Mouse (Mus musculus): ENCODE measurements around the gene Yap1. TPM values are rescaled to one million over a fixed set of nuclear protein-coding genes. Genes with fewer than 3 reads are reported as not detected.

Gene Yap1
- polyA plus RNA-seq, 1 experiment from 2014 or later = 5.4 TPM

- H3K27ac ChIP-seq (ENCODE audit: low read length) = no peak overlapping the region
- no peaks in the 10 kb centered on the region for H3K4me1 ChIP-seq (ENCODE audit: control insufficient read depth, insufficient read depth, low read length)
- H3K27me3 ChIP-seq (ENCODE audit: control insufficient read depth, insufficient read depth, low read depth, low read length) = no peaks in the 10 kb centered on the region
- 86% methylated on average over 2 of the region's 2 CpGs for WGBS
- no peaks in the 10 kb centered on the region for H3K36me3 ChIP-seq (ENCODE audit: control insufficient read depth, insufficient read depth, low read length)
- no peak overlapping the region for H3K9ac ChIP-seq (ENCODE audit: low read depth, low read length)
- no peak overlapping the region for H3K4me3 ChIP-seq (ENCODE audit: low read depth, low read length)
- H3K4me2 ChIP-seq (ENCODE audit: low read length) = no peak overlapping the region
- H3K9me3 ChIP-seq (replicated peaks; ENCODE audit: control insufficient read depth, low read length, poor library complexity, severe bottlenecking) = no peaks in the 10 kb centered on the region
- no peak for ATAC-seq
These were observed 24.2 kb downstream of the Yap1 start for GRCm38 (mm10) chr9:7980162-7980561.

DNA sequence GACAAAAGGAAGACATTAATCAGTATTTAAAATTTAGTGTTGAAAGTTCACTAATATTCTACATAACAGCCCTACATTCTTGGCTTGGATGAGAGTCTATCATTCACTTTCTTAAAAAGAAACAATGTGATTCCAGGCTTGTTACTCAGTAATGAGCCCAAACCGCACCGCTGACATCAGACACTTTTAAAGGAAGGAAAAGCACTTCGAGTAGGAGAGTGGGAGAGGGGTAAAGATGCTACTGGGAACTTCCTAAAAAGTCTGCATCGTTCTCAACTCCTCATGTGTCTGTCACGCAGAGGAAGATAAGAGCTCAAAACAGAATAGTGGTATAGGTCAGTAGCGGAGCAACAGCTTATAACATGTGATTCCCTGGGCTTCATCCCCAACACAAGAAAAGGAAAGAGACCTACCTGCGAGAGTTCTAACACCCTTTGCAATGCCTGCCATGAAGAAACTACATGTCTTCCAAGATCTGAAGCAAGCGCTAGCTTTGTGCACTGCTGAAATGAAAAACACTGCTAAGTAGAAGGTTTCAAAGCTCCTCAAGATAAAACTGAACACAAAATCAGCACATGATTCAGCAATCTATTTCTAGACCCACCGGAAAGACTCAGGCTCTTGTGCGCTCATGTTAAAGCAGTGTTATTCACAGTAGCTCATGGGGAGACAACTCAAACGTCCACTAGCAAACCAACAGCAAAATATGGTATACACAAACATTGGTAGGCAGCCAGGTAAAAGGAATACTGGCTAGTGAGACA lies 25.1 kb downstream of the Yap1 start:
- Histone ChIP-seq H3K4me1 (ENCODE audit: control insufficient read depth, insufficient read depth, low read length) (no peaks in the 10 kb centered on the region), H3K27me3 (ENCODE audit: control insufficient read depth, insufficient read depth, low read depth, low read length) (no peaks in the 10 kb centered on the region), H3K27ac (ENCODE audit: low read length) (no peak overlapping the region), H3K4me2 (ENCODE audit: low read length) (no peak overlapping the region), H3K9me3 (replicated peaks; ENCODE audit: control insufficient read depth, low read length, poor library complexity, severe bottlenecking) (no peaks in the 10 kb centered on the region), H3K36me3 (ENCODE audit: control insufficient read depth, insufficient read depth, low read length) (no peaks in the 10 kb centered on the region), H3K4me3 (ENCODE audit: low read depth, low read length) (no peak overlapping the region), H3K9ac (ENCODE audit: low read depth, low read length) (no peak overlapping the region)
- ATAC-seq = no peak
- 92% methylated on average over 11 of the region's 11 CpGs for WGBS

GRCm38 (mm10) chr9:7978502-7978901 lies 25.9 kb downstream of the Yap1 start:
- H3K4me1 ChIP-seq (ENCODE audit: control insufficient read depth, insufficient read depth, low read length) = no peaks in the 10 kb centered on the region
- H3K36me3 ChIP-seq (ENCODE audit: control insufficient read depth, insufficient read depth, low read length) = no peaks in the 10 kb centered on the region
- no peak for ATAC-seq
- no peak overlapping the region for H3K4me2 ChIP-seq (ENCODE audit: low read length)
- H3K9me3 ChIP-seq (replicated peaks; ENCODE audit: control insufficient read depth, low read length, poor library complexity, severe bottlenecking) = no peaks in the 10 kb centered on the region
- H3K27ac ChIP-seq (ENCODE audit: low read length) = no peak overlapping the region
- 86% methylated on average over 3 of the region's 3 CpGs for WGBS
- H3K4me3 ChIP-seq (ENCODE audit: low read depth, low read length) = no peak overlapping the region
- H3K27me3 ChIP-seq (ENCODE audit: control insufficient read depth, insufficient read depth, low read depth, low read length) = no peaks in the 10 kb centered on the region
- no peak overlapping the region for H3K9ac ChIP-seq (ENCODE audit: low read depth, low read length)

DNA sequence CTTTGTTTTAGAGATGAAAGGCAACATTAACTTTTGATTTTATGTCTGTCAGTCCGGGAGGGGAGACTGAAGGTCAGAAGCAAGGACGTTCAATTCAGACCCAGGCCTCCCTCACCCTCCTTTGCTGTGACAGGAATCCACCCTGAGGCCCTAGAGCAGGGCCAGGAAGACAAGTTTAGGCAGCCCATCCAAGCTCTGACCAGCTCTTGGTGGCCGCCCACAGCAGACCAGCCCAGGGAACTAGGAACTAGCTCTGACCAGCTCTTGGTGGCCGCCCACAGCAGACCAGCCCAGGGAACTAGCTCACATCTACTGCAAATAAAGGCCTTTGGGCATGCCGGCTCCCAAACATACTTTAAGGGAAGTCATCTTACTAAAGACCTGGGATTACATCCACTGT lies 26.8 kb downstream of the Yap1 start:
- WGBS = 85% methylated on average over 5 of the region's 5 CpGs
- Histone ChIP-seq H3K27ac (ENCODE audit: low read length) (no peak overlapping the region), H3K4me3 (ENCODE audit: low read depth, low read length) (no peak overlapping the region), H3K4me1 (ENCODE audit: control insufficient read depth, insufficient read depth, low read length) (no peaks in the 10 kb centered on the region), H3K36me3 (ENCODE audit: control insufficient read depth, insufficient read depth, low read length) (no peaks in the 10 kb centered on the region), H3K27me3 (ENCODE audit: control insufficient read depth, insufficient read depth, low read depth, low read length) (no peaks in the 10 kb centered on the region), H3K9me3 (replicated peaks; ENCODE audit: control insufficient read depth, low read length, poor library complexity, severe bottlenecking) (no peaks in the 10 kb centered on the region), H3K4me2 (ENCODE audit: low read length) (no peak overlapping the region), H3K9ac (ENCODE audit: low read depth, low read length) (no peak overlapping the region)
- no peak for ATAC-seq

DNA sequence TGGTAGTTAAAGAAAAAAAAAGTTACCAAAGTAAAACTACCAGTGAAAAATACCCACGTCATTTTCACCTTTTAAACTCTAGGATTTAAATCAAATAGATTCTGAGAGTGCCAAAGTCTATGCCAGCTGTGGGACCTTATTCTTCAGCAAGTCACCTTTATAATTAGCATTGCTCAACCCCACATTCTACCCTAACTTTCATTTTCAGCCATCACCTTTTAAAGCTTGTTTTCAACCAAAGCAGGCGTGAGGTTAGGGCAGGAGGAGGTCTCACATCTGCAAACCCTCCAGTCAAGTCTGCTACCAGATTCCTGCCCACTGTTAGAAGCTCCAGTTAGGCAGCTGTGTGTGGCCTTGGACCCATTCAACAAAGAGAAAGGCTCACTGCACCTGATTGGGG lies 32.4 kb downstream of the Yap1 start:
- Histone ChIP-seq H3K9me3 (replicated peaks; ENCODE audit: control insufficient read depth, low read length, poor library complexity, severe bottlenecking) (no peaks in the 10 kb centered on the region), H3K27me3 (ENCODE audit: control insufficient read depth, insufficient read depth, low read depth, low read length) (no peaks in the 10 kb centered on the region), H3K27ac (ENCODE audit: low read length) (no peak overlapping the region), H3K36me3 (ENCODE audit: control insufficient read depth, insufficient read depth, low read length) (no peaks in the 10 kb centered on the region), H3K9ac (ENCODE audit: low read depth, low read length) (no peak overlapping the region), H3K4me2 (ENCODE audit: low read length) (no peak overlapping the region), H3K4me3 (ENCODE audit: low read depth, low read length) (no peak overlapping the region), H3K4me1 (ENCODE audit: control insufficient read depth, insufficient read depth, low read length) (no peaks in the 10 kb centered on the region)
- WGBS = 84% methylated on average over 2 of the region's 2 CpGs
- ATAC-seq = no peak

DNA sequence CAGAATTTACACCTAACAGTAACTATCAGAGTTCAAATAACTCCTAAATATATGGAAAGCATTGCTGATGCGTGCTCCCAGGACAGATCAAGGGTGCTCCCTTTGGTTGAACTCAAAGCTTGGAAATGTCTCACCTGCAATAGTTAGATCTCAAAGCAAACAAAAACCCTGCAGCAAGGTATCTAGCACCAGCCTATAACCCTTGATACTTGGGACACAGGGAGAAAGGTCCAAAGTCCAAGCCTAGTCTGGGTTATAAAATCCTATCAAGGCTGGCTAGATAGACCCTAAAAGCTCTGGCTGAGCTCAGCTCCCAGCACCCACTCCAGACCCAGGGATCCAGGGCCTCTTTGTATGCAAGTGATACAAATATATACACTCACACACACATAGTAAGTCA lies 36.4 kb downstream of the Yap1 start:
- Histone ChIP-seq H3K4me2 (ENCODE audit: low read length) (no peak overlapping the region), H3K36me3 (ENCODE audit: control insufficient read depth, insufficient read depth, low read length) (no peaks in the 10 kb centered on the region), H3K4me1 (ENCODE audit: control insufficient read depth, insufficient read depth, low read length) (no peaks in the 10 kb centered on the region), H3K9me3 (replicated peaks; ENCODE audit: control insufficient read depth, low read length, poor library complexity, severe bottlenecking) (no peaks in the 10 kb centered on the region), H3K27ac (ENCODE audit: low read length) (no peak overlapping the region), H3K4me3 (ENCODE audit: low read depth, low read length) (no peak overlapping the region), H3K9ac (ENCODE audit: low read depth, low read length) (no peak overlapping the region), H3K27me3 (ENCODE audit: control insufficient read depth, insufficient read depth, low read depth, low read length) (no peaks in the 10 kb centered on the region)
- no peak for ATAC-seq
- 100% methylated on average over 1 of the region's 1 CpGs for WGBS

DNA sequence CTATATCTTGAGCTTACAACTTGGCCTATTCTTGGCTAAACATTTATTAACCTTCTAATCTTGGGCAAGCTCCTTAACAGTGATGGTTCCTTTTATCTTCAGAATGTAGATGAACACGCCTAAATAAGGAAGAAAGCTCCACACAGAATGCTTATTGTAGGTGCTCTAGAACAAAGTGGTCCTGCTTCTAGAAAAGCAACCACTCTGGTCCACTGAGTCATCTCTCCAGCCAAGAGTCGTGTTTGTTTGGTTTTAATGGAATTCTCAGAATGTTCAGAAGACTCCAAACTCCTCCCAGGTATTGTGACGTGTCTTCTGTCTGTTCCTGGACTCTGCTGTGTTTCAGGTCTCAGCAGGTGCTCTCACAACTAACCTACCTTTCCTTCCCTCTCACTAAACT lies 38.8 kb downstream of the Yap1 start:
- no peak overlapping the region for H3K4me2 ChIP-seq (ENCODE audit: low read length)
- no peak overlapping the region for H3K4me3 ChIP-seq (ENCODE audit: low read depth, low read length)
- no peak overlapping the region for H3K27ac ChIP-seq (ENCODE audit: low read length)
- no peaks in the 10 kb centered on the region for H3K36me3 ChIP-seq (ENCODE audit: control insufficient read depth, insufficient read depth, low read length)
- H3K9me3 ChIP-seq (replicated peaks; ENCODE audit: control insufficient read depth, low read length, poor library complexity, severe bottlenecking) = no peaks in the 10 kb centered on the region
- ATAC-seq = no peak
- H3K9ac ChIP-seq (ENCODE audit: low read depth, low read length) = no peak overlapping the region
- H3K27me3 ChIP-seq (ENCODE audit: control insufficient read depth, insufficient read depth, low read depth, low read length) = no peaks in the 10 kb centered on the region
- WGBS = 93% methylated on average over 3 of the region's 3 CpGs
- H3K4me1 ChIP-seq (ENCODE audit: control insufficient read depth, insufficient read depth, low read length) = peaks cover 5% of the 10 kb centered on the region

DNA sequence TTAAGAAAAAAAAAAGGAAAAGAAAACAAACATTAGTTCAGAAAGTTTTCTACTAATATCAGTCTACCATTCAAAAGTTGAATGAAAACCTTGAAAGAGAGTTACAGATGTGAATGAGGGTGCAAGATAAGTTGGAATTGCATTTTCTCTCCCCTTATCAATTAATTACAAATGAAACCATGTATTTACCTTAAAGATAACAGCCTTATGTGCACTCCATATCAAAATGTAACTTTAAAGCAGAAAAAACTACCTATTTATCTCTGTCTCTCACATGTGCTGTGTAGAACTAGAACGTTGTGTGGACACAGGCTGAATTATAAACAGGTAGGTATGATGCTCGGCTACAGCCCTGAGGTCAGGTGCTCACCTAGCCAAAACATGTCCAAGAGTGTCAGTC lies 40.5 kb downstream of the Yap1 start:
- H3K4me3 ChIP-seq (ENCODE audit: low read depth, low read length) = no peak overlapping the region
- no peaks in the 10 kb centered on the region for H3K36me3 ChIP-seq (ENCODE audit: control insufficient read depth, insufficient read depth, low read length)
- H3K27ac ChIP-seq (ENCODE audit: low read length) = no peak overlapping the region
- 93% methylated on average over 2 of the region's 2 CpGs for WGBS
- H3K27me3 ChIP-seq (ENCODE audit: control insufficient read depth, insufficient read depth, low read depth, low read length) = no peaks in the 10 kb centered on the region
- peaks cover 7% of the 10 kb centered on the region for H3K4me1 ChIP-seq (ENCODE audit: control insufficient read depth, insufficient read depth, low read length)
- no peaks in the 10 kb centered on the region for H3K9me3 ChIP-seq (replicated peaks; ENCODE audit: control insufficient read depth, low read length, poor library complexity, severe bottlenecking)
- H3K9ac ChIP-seq (ENCODE audit: low read depth, low read length) = no peak overlapping the region
- ATAC-seq = no peak
- H3K4me2 ChIP-seq (ENCODE audit: low read length) = no peak overlapping the region

DNA sequence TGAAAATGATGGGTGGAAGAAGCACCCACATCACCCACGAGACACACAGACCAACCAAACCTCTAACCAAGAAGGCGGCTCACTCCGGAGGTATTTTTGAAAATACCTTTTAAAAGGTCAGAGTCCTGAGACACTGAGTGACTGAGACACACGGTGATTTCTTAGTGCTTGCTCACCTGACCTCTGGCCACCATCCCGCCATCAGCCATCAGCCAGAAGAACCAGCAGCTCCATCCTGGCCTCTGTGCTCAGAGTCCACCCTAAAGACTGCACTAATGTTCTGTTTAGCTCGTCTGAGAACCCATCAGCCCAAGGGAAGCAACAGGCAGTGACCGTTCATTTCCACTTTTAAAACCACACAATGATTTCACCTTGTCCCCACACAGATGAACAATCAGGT lies 41.5 kb downstream of the Yap1 start:
- ATAC-seq = no peak
- Histone ChIP-seq H3K4me3 (ENCODE audit: low read depth, low read length) (no peak overlapping the region), H3K27ac (ENCODE audit: low read length) (no peak overlapping the region), H3K9me3 (replicated peaks; ENCODE audit: control insufficient read depth, low read length, poor library complexity, severe bottlenecking) (no peaks in the 10 kb centered on the region), H3K4me1 (ENCODE audit: control insufficient read depth, insufficient read depth, low read length) (peaks cover 7% of the 10 kb centered on the region), H3K9ac (ENCODE audit: low read depth, low read length) (no peak overlapping the region), H3K36me3 (ENCODE audit: control insufficient read depth, insufficient read depth, low read length) (no peaks in the 10 kb centered on the region), H3K4me2 (ENCODE audit: low read length) (no peak overlapping the region), H3K27me3 (ENCODE audit: control insufficient read depth, insufficient read depth, low read depth, low read length) (no peaks in the 10 kb centered on the region)
- WGBS = 83% methylated on average over 7 of the region's 7 CpGs
